Mouse (Mus musculus): ENCODE measurements at regions not wholly inside any gene's neighbourhood (a gene's known extent, or its start where the extent isn't known, plus 50 kb on each side); places are given as distances from the start of the nearest gene placed in this dataset.

GRCm38 (mm10) chr1:133492291-133492985 is 68.3 kb upstream of the Sox13 start:
- TF ChIP-seq POLR2AphosphoS5 (IDR thresholded peaks at IDR 0.05; ENCODE audit: borderline replicate concordance, low read depth, low read length) (no peak), NRF1 (IDR thresholded peaks at IDR 0.05; ENCODE audit: insufficient read depth, low read depth, low read length, poor library complexity, severe bottlenecking) (no peak), NELFE (IDR thresholded peaks at IDR 0.05; ENCODE audit: low read depth, low read length) (no peak)
- no peak for DNase-seq (ENCODE audit: low read depth, low spot score)
- H3K79me2 ChIP-seq (ENCODE audit: control insufficient read depth, insufficient read depth, low read length, poor library complexity): no peaks in the 10 kb centered on the region
- no peak overlapping the region for H3K27ac ChIP-seq (ENCODE audit: control insufficient read depth, low read depth, low read length)
- no peak overlapping the region for H3K9ac ChIP-seq (ENCODE audit: control insufficient read depth, low read depth, low read length, poor library complexity, severe bottlenecking)
- no peaks in the 10 kb centered on the region for H3K4me1 ChIP-seq (ENCODE audit: control insufficient read depth in 1 of 2, insufficient read depth in 2 of 2, low read length in 2 of 2)
- H3K36me3 ChIP-seq (ENCODE audit: control insufficient read depth in 1 of 2, insufficient read depth in 2 of 2, low read length in 2 of 2): no peaks in the 10 kb centered on the region
- H3K9me3 ChIP-seq (replicated peaks; ENCODE audit: insufficient read depth, low read length): no peaks in the 10 kb centered on the region
- peaks cover 0 to 4% of the 10 kb centered on the region in 2 experiments; a peak in 2 of 4 replicates for H3K27me3 ChIP-seq (ENCODE audit: control insufficient read depth in 1 of 2, insufficient read depth in 2 of 2, low read length in 2 of 2)
- no peak overlapping the region for H3K4me3 ChIP-seq (ENCODE audit: control insufficient read depth in 1 of 2, insufficient read depth in 1 of 2, low read depth in 2 of 2, low read length in 2 of 2)

- peaks cover 0 to 4% of the 10 kb centered on the region in 2 experiments; a peak in 2 of 4 replicates for H3K27me3 ChIP-seq (ENCODE audit: control insufficient read depth in 1 of 2, insufficient read depth in 2 of 2, low read length in 2 of 2)
- no peak overlapping the region for H3K9ac ChIP-seq (ENCODE audit: control insufficient read depth, low read depth, low read length, poor library complexity, severe bottlenecking)
- no peaks in the 10 kb centered on the region for H3K4me1 ChIP-seq (ENCODE audit: control insufficient read depth in 1 of 2, insufficient read depth in 2 of 2, low read length in 2 of 2)
- DNase-seq (ENCODE audit: low read depth, low spot score): no peak
- TF ChIP-seq GABPA (IDR thresholded peaks at IDR 0.05; ENCODE audit: low read depth, low read length) (no peak), RCOR1 (IDR thresholded peaks at IDR 0.05; ENCODE audit: low read depth, low read length) (no peak), UBTF (IDR thresholded peaks at IDR 0.05; ENCODE audit: borderline replicate concordance, insufficient read depth, low read depth, low read length) (no peak), ZC3H11A (IDR thresholded peaks at IDR 0.05; ENCODE audit: low read depth, low read length) (no peak), TBP (IDR thresholded peaks at IDR 0.05; ENCODE audit: low read depth, low read length) (no peak), NRF1 (IDR thresholded peaks at IDR 0.05; ENCODE audit: insufficient read depth, low read depth, low read length, poor library complexity, severe bottlenecking) (no peak), ZMIZ1 (IDR thresholded peaks at IDR 0.05; ENCODE audit: low read depth, low read length) (no peak), ZKSCAN1 (IDR thresholded peaks at IDR 0.05; ENCODE audit: low read depth, low read length) (no peak), USF1 (IDR thresholded peaks at IDR 0.05; ENCODE audit: low read depth, low read length) (no peak), MXI1 (IDR thresholded peaks at IDR 0.05; ENCODE audit: low read depth, low read length) (no peak), SMC3 (IDR thresholded peaks at IDR 0.05; ENCODE audit: low read depth, low read length) (no peak), MAZ (IDR thresholded peaks at IDR 0.05; ENCODE audit: low read depth, low read length) (no peak), MYB (IDR thresholded peaks at IDR 0.05; ENCODE audit: low read depth, low read length) (no peak), BHLHE40 (IDR thresholded peaks at IDR 0.05; ENCODE audit: borderline replicate concordance, low read depth, low read length) (no peak), MYC (IDR thresholded peaks at IDR 0.05; ENCODE audit: low read depth, low read length) (no peak)
- H3K79me2 ChIP-seq (ENCODE audit: control insufficient read depth, insufficient read depth, low read length, poor library complexity): no peaks in the 10 kb centered on the region
- H3K36me3 ChIP-seq (ENCODE audit: control insufficient read depth in 1 of 2, insufficient read depth in 2 of 2, low read length in 2 of 2): no peaks in the 10 kb centered on the region
- H3K27ac ChIP-seq (ENCODE audit: control insufficient read depth, low read depth, low read length): no peak overlapping the region
- no peak overlapping the region for H3K4me3 ChIP-seq (ENCODE audit: control insufficient read depth in 1 of 2, insufficient read depth in 1 of 2, low read depth in 2 of 2, low read length in 2 of 2)
- no peaks in the 10 kb centered on the region for H3K9me3 ChIP-seq (replicated peaks; ENCODE audit: insufficient read depth, low read length)
Observed at GRCm38 (mm10) chr1:133491857-133492290, 67.7 kb upstream of the Sox13 start.
